Mouse (Mus musculus) liver, adult 2 months (tissue): ENCODE measurements at regions not wholly inside any gene's neighbourhood (a gene's known extent, or its start where the extent isn't known, plus 50 kb on each side); places are given as distances from the start of the nearest gene placed in this dataset.

ENCODE experiments used
- CTCF ChIP-seq: fragments of 200-500 bp; IDR thresholded peaks from 2 replicates; pipeline ENCODE4 v1.5.1; 2011; ENCODE audit warnings: low read depth, low read length, control low read depth
- POLR2A ChIP-seq: fragments of 200-500 bp; IDR thresholded peaks from 2 replicates; pipeline ENCODE4 v1.6.1; 2011; ENCODE audit warnings: low read length, control low read depth; ENCODE audit not compliant: insufficient read depth; ENCODE audit errors: extremely low read depth

DNA sequence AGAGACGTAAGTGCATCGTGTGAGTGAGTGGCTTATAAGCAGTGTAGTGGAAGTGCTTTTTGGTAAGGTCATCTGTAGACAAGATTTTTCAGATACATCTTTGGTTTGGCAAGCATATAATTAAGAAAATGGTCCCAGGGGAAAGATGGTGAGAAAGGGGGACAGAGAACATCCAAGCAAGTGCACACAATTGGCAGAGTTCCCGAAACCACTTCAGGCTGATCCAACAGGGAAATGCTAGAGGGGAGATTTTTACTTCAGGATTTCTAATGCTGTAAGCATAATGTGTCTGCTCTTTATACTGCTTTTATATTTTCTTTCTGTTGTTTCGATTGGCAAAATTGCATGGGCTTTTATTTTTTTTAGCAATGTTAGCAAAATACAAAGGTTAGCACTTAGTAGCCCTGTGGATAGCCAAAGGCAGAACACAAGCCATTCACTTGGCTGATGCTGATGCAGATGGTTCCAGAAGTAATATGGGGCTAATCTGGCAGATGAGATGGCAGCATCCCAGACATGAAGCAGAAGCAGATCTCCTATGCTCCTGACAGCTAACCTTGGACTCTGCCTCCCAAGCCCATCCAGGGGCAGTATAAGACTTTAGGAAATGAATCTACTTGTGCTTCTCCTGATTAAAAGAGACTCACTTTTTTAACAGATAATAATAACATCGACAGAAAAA, 3782.0 kb upstream of the Gm7489 start:
- TF ChIP-seq CTCF (no peak), POLR2A (no peak)
